Mouse (Mus musculus) kidney, embryonic 14.5 days (tissue): ENCODE data around the gene Olfr657. TPM values are rescaled to one million over a fixed set of nuclear protein-coding genes. Genes with fewer than 3 reads are reported as not detected.

Experiments
- ATAC-seq: fragments of 200-750 bp; cut with Nextera tagmentation; 2 replicates; pipeline ENCODE4 v1.8.0; 2017; ENCODE audit warnings: moderate number of reproducible peaks, mild to moderate bottlenecking, moderate TSS enrichment, moderate library complexity; ENCODE audit not compliant: low FRiP score, low TSS enrichment
- H3K27ac ChIP-seq: fragments of 300-500 bp; sonication (generic); 2 replicates; pipeline ENCODE4 v1.5.1; 2014; ENCODE audit warnings: low read depth, mild to moderate bottlenecking, low read length, moderate library complexity, mixed read lengths
- H3K27me3 ChIP-seq: fragments of 300-500 bp; sonication (generic); 2 replicates; pipeline ENCODE4 v1.6.1; 2014; ENCODE audit warnings: mild to moderate bottlenecking, low read length; ENCODE audit not compliant: control insufficient read depth, insufficient read depth
- H3K36me3 ChIP-seq: fragments of 300-500 bp; sonication (generic); 2 replicates; pipeline ENCODE4 v1.6.1; 2014; ENCODE audit warnings: low read length, mixed read lengths; ENCODE audit not compliant: control insufficient read depth, insufficient read depth
- H3K4me1 ChIP-seq: fragments of 300-500 bp; sonication (generic); 2 replicates; pipeline ENCODE4 v1.6.1; 2014; ENCODE audit warnings: low read length, mixed read lengths; ENCODE audit not compliant: control insufficient read depth, insufficient read depth
- H3K4me2 ChIP-seq: fragments of 300-500 bp; sonication (generic); replicated peaks from 2 replicates; pipeline ENCODE4 v1.6.1; 2014; ENCODE audit warnings: low read depth, mild to moderate bottlenecking, low read length
- H3K4me3 ChIP-seq: fragments of 300-500 bp; sonication (generic); 2 replicates; pipeline ENCODE4 v1.5.1; 2014; ENCODE audit warnings: mild to moderate bottlenecking, low read length
- H3K9ac ChIP-seq: fragments of 300-500 bp; sonication (generic); 2 replicates; pipeline ENCODE4 v1.6.1; 2014; ENCODE audit warnings: low read depth, mild to moderate bottlenecking, low read length, moderate library complexity
- H3K9me3 ChIP-seq: fragments of 300-500 bp; sonication (generic); 2 replicates; pipeline ENCODE4 v1.6.1; 2016; ENCODE audit warnings: low read length; ENCODE audit not compliant: control insufficient read depth
- WGBS: fragments of 180-500 bp; shearing (Covaris S2); extraction: QIAGEN DNeasy Blood & Tissue Kit; methylation state at CpG from one replicate; pipeline ENCODE4 v1.1.7; 2014; 5-methylcytosine and 5-hydroxymethylcytosine counted together
- polyA plus RNA-seq: library from polyadenylated mRNA; unstranded; fragments of >200 nt; fragmentation: Nextera tagmentation; extraction: Ambion mirVana; gene quantifications from 2 replicates; pipeline ENCODE4 v1.2.1, GENCODE M21; 2014

Olfr657 gene
- polyA plus RNA-seq, 1 experiment from 2014 or later = not detected

GRCm38 (mm10) chr7:104613655-104614054 lies 10.9 kb upstream of the Olfr657 start, which contains the start of gene Olfr656:
Gene Olfr656 (plus strand): TSS chr7:104613955.
- WGBS = 75% methylated on average over 4 of the region's 4 CpGs
- no peak within 1 kb of the TSS for H3K4me2 ChIP-seq

GRCm38 (mm10) chr7:104646841-104647482 lies 22.4 kb downstream of the Olfr657 start, which contains the start of gene Olfr658:
Gene Olfr658 (minus strand): TSS chr7:104647305.
- peak; percentile 95 for ATAC-seq
- Histone ChIP-seq H3K4me2 (peak within 1 kb of the TSS; percentile 39), H3K27me3 (no peaks in the 10 kb centered on the region), H3K9ac (peak within 1 kb of the TSS; percentile 28; the same call in 1 of the 2 replicates), H3K4me1 (no peaks in the 10 kb centered on the region), H3K27ac (no peak within 1 kb of the TSS), H3K36me3 (no peaks in the 10 kb centered on the region), H3K9me3 (no peaks in the 10 kb centered on the region), H3K4me3 (peak within 1 kb of the TSS; percentile 23)
- 30% methylated on average over 20 of the region's 22 CpGs for WGBS

More at GRCm38 (mm10) chr7:104613655-104614054, 10.9 kb upstream of the Olfr657 start, which contains the start of gene Olfr656:
- Histone ChIP-seq H3K27me3 (no peaks in the 10 kb centered on the region), H3K27ac (no peak within 1 kb of the TSS), H3K4me3 (no peak within 1 kb of the TSS), H3K4me1 (no peaks in the 10 kb centered on the region), H3K36me3 (no peaks in the 10 kb centered on the region), H3K9ac (no peak within 1 kb of the TSS), H3K9me3 (no peaks in the 10 kb centered on the region)
- ATAC-seq = no peak

GRCm38 (mm10) chr7:104666453-104666852 lies 41.9 kb downstream of the Olfr657 start, which contains the start of gene Olfr659:
Gene Olfr659 (plus strand): TSS chr7:104666753.
- Histone ChIP-seq H3K4me1 (no peaks in the 10 kb centered on the region), H3K27me3 (no peaks in the 10 kb centered on the region), H3K9me3 (no peaks in the 10 kb centered on the region), H3K4me3 (no peak within 1 kb of the TSS), H3K36me3 (no peaks in the 10 kb centered on the region), H3K9ac (no peak within 1 kb of the TSS), H3K27ac (no peak within 1 kb of the TSS), H3K4me2 (no peak within 1 kb of the TSS)
- no peak for ATAC-seq
- 88% methylated on average over 3 of the region's 3 CpGs for WGBS

GRCm38 (mm10) chr7:104686201-104686600 lies 61.6 kb downstream of the Olfr657 start, which contains the start of gene Olfr661:
Gene Olfr661 (plus strand): TSS chr7:104686501.
- ATAC-seq = no peak
- Histone ChIP-seq H3K36me3 (no peaks in the 10 kb centered on the region), H3K27me3 (no peaks in the 10 kb centered on the region), H3K27ac (no peak within 1 kb of the TSS), H3K9me3 (no peaks in the 10 kb centered on the region), H3K9ac (no peak within 1 kb of the TSS), H3K4me2 (no peak within 1 kb of the TSS), H3K4me1 (no peaks in the 10 kb centered on the region), H3K4me3 (no peak within 1 kb of the TSS)
- 91% methylated on average over 2 of the region's 2 CpGs for WGBS

Other genes starting within 250 kb of the Olfr657 start
- 0.20 TPM in 1 of 2 replicates, not detected in the other for gene Trim30c, start 224.0 kb upstream of the Olfr657 start, polyA plus RNA-seq
- 1.0 and 1.3 TPM in 2 replicates for gene Trim30a, start 159.6 kb upstream of the Olfr657 start, polyA plus RNA-seq
- gene Trim30d, start 116.9 kb upstream of the Olfr657 start, polyA plus RNA-seq = 0.41 and 0.49 TPM in 2 replicates
- gene Olfr651, start 74.7 kb upstream of the Olfr657 start, polyA plus RNA-seq = not detected in 2 replicates
- gene Olfr652, start 63.9 kb upstream of the Olfr657 start, polyA plus RNA-seq = not detected in 2 replicates
- gene Olfr653, start 47.5 kb upstream of the Olfr657 start, polyA plus RNA-seq = not detected in 2 replicates
- not detected in 2 replicates for gene Olfr654, start 37.8 kb upstream of the Olfr657 start, polyA plus RNA-seq
- gene Olfr655, start 23.0 kb upstream of the Olfr657 start, polyA plus RNA-seq = not detected in 2 replicates
- gene Olfr656, start 10.8 kb upstream of the Olfr657 start, polyA plus RNA-seq = not detected in 2 replicates
- gene Olfr658, start 22.5 kb downstream of the Olfr657 start, polyA plus RNA-seq = not detected in 2 replicates
- gene Olfr659, start 42.0 kb downstream of the Olfr657 start, polyA plus RNA-seq = not detected in 2 replicates
- gene Olfr661, start 61.7 kb downstream of the Olfr657 start, polyA plus RNA-seq = not detected in 2 replicates
- not detected in 2 replicates for gene Usp17le, start 152.7 kb downstream of the Olfr657 start, polyA plus RNA-seq
- gene Usp17lb, start 217.8 kb downstream of the Olfr657 start, polyA plus RNA-seq = not detected in 2 replicates
- not detected in 2 replicates for gene Usp17la, start 232.2 kb downstream of the Olfr657 start, polyA plus RNA-seq